Mouse (Mus musculus): ENCODE data around the gene Omt2b. TPM values are rescaled to one million over a fixed set of nuclear protein-coding genes. Genes with fewer than 3 reads are reported as not detected.

Gene Omt2b
- polyA plus RNA-seq, 1 experiment = not detected

GRCm38 (mm10) chr9:78375486-78375885 is 48.1 kb downstream of the Omt2b start:
- TF ChIP-seq POLR2A (IDR thresholded peaks at IDR 0.05; ENCODE audit: insufficient read depth, low read depth, low read length) (no peak), CTCF (IDR thresholded peaks at IDR 0.05; ENCODE audit: insufficient read depth, low read depth, low read length) (no peak)
- no peak overlapping the region for H3K27ac ChIP-seq (ENCODE audit: insufficient read depth, low read depth, low read length)
- 96% methylated on average over 4 of the region's 4 CpGs for whole genome bisulfite sequencing
- no peaks in the 10 kb centered on the region for H3K4me1 ChIP-seq (ENCODE audit: control insufficient read depth, insufficient read depth, low read length)
- no peak overlapping the region for H3K4me3 ChIP-seq (ENCODE audit: insufficient read depth, low read depth, low read length)

- no peak overlapping the region for H3K27ac ChIP-seq (ENCODE audit: insufficient read depth, low read depth, low read length)
- H3K4me3 ChIP-seq (ENCODE audit: insufficient read depth, low read depth, low read length) = no peak overlapping the region
- TF ChIP-seq CTCF (IDR thresholded peaks at IDR 0.05; ENCODE audit: insufficient read depth, low read depth, low read length) (no peak), POLR2A (IDR thresholded peaks at IDR 0.05; ENCODE audit: insufficient read depth, low read depth, low read length) (no peak)
- H3K4me1 ChIP-seq (ENCODE audit: control insufficient read depth, insufficient read depth, low read length) = no peaks in the 10 kb centered on the region
- WGBS = 45% methylated on average over 8 of the region's 8 CpGs
Measured at GRCm38 (mm10) chr9:78377546-78377945, 50.2 kb downstream of the Omt2b start.

GRCm38 (mm10) chr9:78378113-78378785 is 50.9 kb downstream of the Omt2b start, which contains the start of gene Ooep:
Gene Ooep (minus strand): TSS chr9:78378725.
- peak within 1 kb of the TSS; percentile 23; the same call in 1 of the 2 replicates for H3K4me3 ChIP-seq (ENCODE audit: insufficient read depth, low read depth, low read length)
- 4% methylated on average over 23 of the region's 23 CpGs for WGBS
- TF ChIP-seq POLR2A (IDR thresholded peaks at IDR 0.05; ENCODE audit: insufficient read depth, low read depth, low read length) = no peak
- TF ChIP-seq CTCF (IDR thresholded peaks at IDR 0.05; ENCODE audit: insufficient read depth, low read depth, low read length) = no peak
- no peak within 1 kb of the TSS for H3K27ac ChIP-seq (ENCODE audit: insufficient read depth, low read depth, low read length)
- no peaks in the 10 kb centered on the region for H3K4me1 ChIP-seq (ENCODE audit: control insufficient read depth, insufficient read depth, low read length)

Other genes starting within 250 kb of the Omt2b start
- gene Fbxo9, start 218.5 kb upstream of the Omt2b start, polyA plus RNA-seq (2012; ENCODE audit: insufficient read depth, insufficient read length, low replicate concordance, missing spikeins) = not detected in 2 replicates
- gene Ick, start 218.4 kb upstream of the Omt2b start, polyA plus RNA-seq (2012; ENCODE audit: insufficient read depth, insufficient read length, low replicate concordance, missing spikeins) = not detected in 2 replicates
- not detected in 2 replicates for gene Gsta4, start 144.8 kb upstream of the Omt2b start, polyA plus RNA-seq (2012; ENCODE audit: insufficient read depth, insufficient read length, low replicate concordance, missing spikeins)
- not detected in 2 replicates for gene Gsta1, start 96.9 kb upstream of the Omt2b start, polyA plus RNA-seq (2012; ENCODE audit: insufficient read depth, insufficient read length, low replicate concordance, missing spikeins)
- not detected in 2 replicates for gene Gm3776, start 70.5 kb upstream of the Omt2b start, polyA plus RNA-seq (2012; ENCODE audit: insufficient read depth, insufficient read length, low replicate concordance, missing spikeins)
- gene Gm10639, start 37.7 kb upstream of the Omt2b start, polyA plus RNA-seq (2012; ENCODE audit: insufficient read depth, insufficient read length, low replicate concordance, missing spikeins) = not detected in 2 replicates
- not detected in 2 replicates for gene Omt2a, start 12.8 kb upstream of the Omt2b start, polyA plus RNA-seq (2012; ENCODE audit: insufficient read depth, insufficient read length, low replicate concordance, missing spikeins)
- gene Gsta2, start 28.2 kb downstream of the Omt2b start, polyA plus RNA-seq (2012; ENCODE audit: insufficient read depth, insufficient read length, low replicate concordance, missing spikeins) = not detected in 2 replicates
- gene Dppa5a, start 40.6 kb downstream of the Omt2b start, polyA plus RNA-seq (2012; ENCODE audit: insufficient read depth, insufficient read length, low replicate concordance, missing spikeins) = not detected in 2 replicates
- gene Ooep, start 51.1 kb downstream of the Omt2b start, polyA plus RNA-seq (2012; ENCODE audit: insufficient read depth, insufficient read length, low replicate concordance, missing spikeins) = not detected in 2 replicates
- not detected in 2 replicates for gene Ddx43, start 68.2 kb downstream of the Omt2b start, polyA plus RNA-seq (2012; ENCODE audit: insufficient read depth, insufficient read length, low replicate concordance, missing spikeins)
- not detected in 2 replicates for gene Cgas, start 115.6 kb downstream of the Omt2b start, polyA plus RNA-seq (2012; ENCODE audit: insufficient read depth, insufficient read length, low replicate concordance, missing spikeins)
- not detected in 2 replicates for gene Mto1, start 120.6 kb downstream of the Omt2b start, polyA plus RNA-seq (2012; ENCODE audit: insufficient read depth, insufficient read length, low replicate concordance, missing spikeins)
- not detected in 2 replicates for gene Gm17324, start 121.2 kb downstream of the Omt2b start, polyA plus RNA-seq (2012; ENCODE audit: insufficient read depth, insufficient read length, low replicate concordance, missing spikeins)
- 5,304 and 7,068 TPM in 2 replicates for gene Eef1a1, start 161.6 kb downstream of the Omt2b start, polyA plus RNA-seq (2012; ENCODE audit: insufficient read depth, insufficient read length, low replicate concordance, missing spikeins)

All from olfactory bulb, adult 2 months (tissue).